Mouse (Mus musculus) bone marrow macrophage, adult 2 months (primary cell): ENCODE measurements around the gene Prkce.

Source experiments
- CTCF ChIP-seq: IDR thresholded peaks from 2 replicates; pipeline ENCODE4 v1.5.1; 2012; ENCODE audit warnings: low read depth, mild to moderate bottlenecking, low read length, moderate library complexity
- POLR2A ChIP-seq: IDR thresholded peaks from 2 replicates; pipeline ENCODE4 v1.6.1; 2012; ENCODE audit warnings: mild to moderate bottlenecking, low read depth, low read length, borderline replicate concordance

GRCm38 (mm10) chr17:86150867-86151348 lies 16.7 kb upstream of the Prkce start:
- no peak for TF ChIP-seq CTCF
- TF ChIP-seq POLR2A: no peak
